Comparison of ENCODE assay signal across 8 mouse cellular contexts in the genomic region with DNA sequence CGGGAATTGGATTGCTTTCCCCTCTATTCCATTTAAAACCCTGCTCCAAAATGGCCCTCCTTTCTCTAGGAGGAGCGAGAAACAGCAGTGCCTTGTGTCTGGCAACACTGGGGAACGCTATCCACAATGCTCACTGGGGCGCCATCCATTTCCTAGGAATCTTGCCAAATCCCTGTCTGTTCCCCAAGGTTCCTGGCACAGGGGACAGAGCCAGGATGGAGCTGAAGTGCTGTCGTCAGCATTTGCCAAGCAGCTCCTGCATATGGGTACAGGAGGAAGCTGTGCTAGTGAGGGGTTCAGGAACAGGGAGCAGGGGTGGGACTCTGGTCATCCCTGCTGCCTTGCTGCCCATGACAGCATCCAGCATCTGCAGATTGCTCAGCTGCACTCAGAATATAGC.
DNase-seq lines count a peak whose midpoint lies in the region; ATAC-seq and TF ChIP-seq lines count a peak whose summit lies in the region.

No protein-coding gene starts in this region.

- no peaks in the 10 kb centered on the region for H3K9me3 ChIP-seq in intestine, embryonic 14.5 days (ENCODE audit: control insufficient read depth, low read length)
- H3K9me3 ChIP-seq in intestine, postnatal 0 days (ENCODE audit: control insufficient read depth): no peaks in the 10 kb centered on the region
- H3K9me3 ChIP-seq in heart, embryonic 14.5 days (ENCODE audit: control insufficient read depth, low read length): no peaks in the 10 kb centered on the region
- no peaks in the 10 kb centered on the region for H3K9me3 ChIP-seq in midbrain, postnatal 0 days (ENCODE audit: low read length)

- TF ChIP-seq CTCF in intestine, postnatal 0 days (IDR thresholded peaks at IDR 0.05; ENCODE audit: low read depth): no peak
- no peak for TF ChIP-seq CTCF in midbrain, postnatal 0 days (IDR thresholded peaks at IDR 0.05)

- no peak overlapping the region for H3K9ac ChIP-seq in intestine, embryonic 14.5 days (ENCODE audit: low read length)
- H3K9ac ChIP-seq in intestine, postnatal 0 days (ENCODE audit: low read depth, low read length): no peak overlapping the region
- H3K9ac ChIP-seq in heart, embryonic 14.5 days (ENCODE audit: low read length): no peak overlapping the region
- H3K9ac ChIP-seq in midbrain, postnatal 0 days (replicated peaks; ENCODE audit: low read length, poor library complexity, severe bottlenecking): no peak overlapping the region

- no peak for DNase-seq in intestine, embryonic 14.5 days (ENCODE audit: low spot score)
- peak; percentile 96 for DNase-seq in cerebellum, adult 11-12 months
- DNase-seq in left cerebral cortex, adult 18-20 months (ENCODE audit: low spot score in 2 of 2): peak; percentile 52 to 63
- DNase-seq in midbrain, postnatal 0 days (ENCODE audit: low spot score): peak; percentile 89
- no peak for DNase-seq in c-Kit-positive CD71-positive TER-119-positive erythroid progenitor cells, embryonic 14.5 days (ENCODE audit: low spot score)

- no peak overlapping the region for H3K4me3 ChIP-seq in intestine, embryonic 14.5 days (ENCODE audit: low read depth, low read length)
- H3K4me3 ChIP-seq in intestine, postnatal 0 days (ENCODE audit: low read depth, low read length): no peak overlapping the region
- H3K4me3 ChIP-seq in heart, embryonic 14.5 days (ENCODE audit: control insufficient read depth in 1 of 2, insufficient read depth in 1 of 2, low read depth in 1 of 2, low read length in 2 of 2): no peak overlapping the region
- no peak overlapping the region for H3K4me3 ChIP-seq in midbrain, postnatal 0 days (ENCODE audit: low read depth, low read length)

- no peaks in the 10 kb centered on the region for H3K27me3 ChIP-seq in intestine, embryonic 14.5 days (replicated peaks; ENCODE audit: control insufficient read depth, insufficient read depth, low read length)
- no peaks in the 10 kb centered on the region for H3K27me3 ChIP-seq in intestine, postnatal 0 days (replicated peaks; ENCODE audit: control insufficient read depth, insufficient read depth, low read length)
- no peaks in the 10 kb centered on the region for H3K27me3 ChIP-seq in heart, embryonic 14.5 days (ENCODE audit: control insufficient read depth, insufficient read depth, low read length)
- H3K27me3 ChIP-seq in midbrain, postnatal 0 days (ENCODE audit: insufficient read depth, low read length): no peaks in the 10 kb centered on the region

- 79% methylated on average over 5 of the region's 5 CpGs for WGBS in intestine, embryonic 14.5 days
- 75% methylated on average over 5 of the region's 5 CpGs for WGBS in intestine, postnatal 0 days
- WGBS in heart, embryonic 14.5 days: 55% methylated on average over 5 of the region's 5 CpGs
- 41% methylated on average over 5 of the region's 5 CpGs for WGBS in midbrain, postnatal 0 days

- peaks cover 19% of the 10 kb centered on the region for H3K4me1 ChIP-seq in intestine, embryonic 14.5 days (replicated peaks; ENCODE audit: control insufficient read depth, insufficient read depth, low read length)
- H3K4me1 ChIP-seq in intestine, postnatal 0 days (replicated peaks; ENCODE audit: control insufficient read depth, insufficient read depth, low read length): no peaks in the 10 kb centered on the region
- peaks cover 10 to 24% of the 10 kb centered on the region in 2 experiments for H3K4me1 ChIP-seq in heart, embryonic 14.5 days (ENCODE audit: control insufficient read depth in 2 of 2, insufficient read depth in 2 of 2, low read length in 2 of 2)
- H3K4me1 ChIP-seq in midbrain, postnatal 0 days (ENCODE audit: insufficient read depth, low read length): peaks cover 19% of the 10 kb centered on the region

- no peak overlapping the region; the same call in 1 of the 2 replicates for H3K4me2 ChIP-seq in intestine, embryonic 14.5 days (ENCODE audit: low read length)
- H3K4me2 ChIP-seq in intestine, postnatal 0 days (replicated peaks; ENCODE audit: low read depth): no peak overlapping the region
- no peak overlapping the region for H3K4me2 ChIP-seq in heart, embryonic 14.5 days (ENCODE audit: low read length)
- no peak overlapping the region for H3K4me2 ChIP-seq in midbrain, postnatal 0 days (ENCODE audit: low read depth, low read length, poor library complexity, severe bottlenecking)

- no peak overlapping the region for H3K27ac ChIP-seq in intestine, embryonic 14.5 days (ENCODE audit: low read depth)
- H3K27ac ChIP-seq in intestine, postnatal 0 days (ENCODE audit: low read depth, low read length): no peak overlapping the region
- no peak overlapping the region for H3K27ac ChIP-seq in heart, embryonic 14.5 days (replicated peaks in 1 of 2; ENCODE audit: control insufficient read depth in 1 of 2, insufficient read depth in 1 of 2, low read depth in 2 of 2, low read length in 2 of 2)
- peak overlapping the region; percentile 79 for H3K27ac ChIP-seq in midbrain, postnatal 0 days (ENCODE audit: low read depth, low read length)

- no peaks in the 10 kb centered on the region for H3K36me3 ChIP-seq in intestine, embryonic 14.5 days (ENCODE audit: control insufficient read depth, insufficient read depth, low read length)
- no peaks in the 10 kb centered on the region for H3K36me3 ChIP-seq in intestine, postnatal 0 days (ENCODE audit: control insufficient read depth, insufficient read depth)
- no peaks in the 10 kb centered on the region for H3K36me3 ChIP-seq in heart, embryonic 14.5 days (ENCODE audit: control insufficient read depth, insufficient read depth, low read length)
- H3K36me3 ChIP-seq in midbrain, postnatal 0 days (ENCODE audit: insufficient read depth, low read length): no peaks in the 10 kb centered on the region

- ATAC-seq in intestine, embryonic 14.5 days (replicated peaks; ENCODE audit: low FRiP score, low TSS enrichment, low read depth): 0 out of 2 replicates have a peak, but pooled peaks have one; percentile 19
- no peak for ATAC-seq in intestine, postnatal 0 days
- ATAC-seq in heart, embryonic 14.5 days (ENCODE audit: insufficient number of reproducible peaks, insufficient read depth, low FRiP score, low read depth): 0 out of 2 replicates have a peak, but pooled peaks have one; percentile 54
- peak; percentile 59 for ATAC-seq in midbrain, postnatal 0 days (ENCODE audit: low FRiP score)
- no peak for ATAC-seq in megakaryocyte progenitor cell, adult 5-6 weeks (replicated peaks; ENCODE audit: poor library complexity)

Comparison
In these comparisons a context has a peak if more than half of its experiments do, and no peak if none do; other contexts are left out.
1. ATAC-seq: peak in intestine, embryonic 14.5 days (single experiment), heart, embryonic 14.5 days (single experiment) and midbrain, postnatal 0 days (single experiment); none in intestine, postnatal 0 days (single experiment) and megakaryocyte progenitor cell, adult 5-6 weeks (single experiment).
2. DNase-seq: peak in cerebellum, adult 11-12 months (single experiment), left cerebral cortex, adult 18-20 months (2 of 2) and midbrain, postnatal 0 days (single experiment); none in intestine, embryonic 14.5 days (single experiment) and c-Kit-positive CD71-positive TER-119-positive erythroid progenitor cells, embryonic 14.5 days (single experiment).